Mouse (Mus musculus): ENCODE measurements around the gene Dstyk. TPM values are rescaled to one million over a fixed set of nuclear protein-coding genes. Genes with fewer than 3 reads are reported as not detected.

Dstyk gene
- total and polyA plus RNA-seq, 3 experiments = 0.12 to 0.59 (median 0.21) TPM

DNA sequence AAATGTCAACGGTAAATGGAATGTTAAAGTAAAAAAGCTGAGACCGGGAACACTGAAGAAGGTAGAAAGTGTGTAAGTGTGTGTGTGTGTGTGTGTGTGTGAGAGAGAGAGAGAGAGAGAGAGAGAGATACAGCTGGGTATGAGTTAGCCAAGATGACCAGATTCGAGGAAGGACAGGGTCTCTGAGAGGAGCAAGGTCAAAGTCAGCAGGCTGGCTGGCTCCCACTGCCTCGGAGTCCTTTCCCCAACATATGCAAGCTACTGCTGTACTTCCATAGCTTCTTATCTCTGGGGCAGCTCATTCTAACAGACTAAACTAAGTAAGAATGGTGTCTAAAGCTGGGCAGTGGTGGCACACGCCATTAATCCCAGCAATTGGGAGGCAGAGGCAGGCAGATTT is 54.1 kb downstream of the Dstyk start:
- dilution Hi-C loops (cut with MboI; ENCODE audit: extremely low pct_ligation_motif_present, extremely low pct_unique_long_range_greater_than_20kb, low sequenced_read_pairs) = no loop called here
- H3K4me1 ChIP-seq (ENCODE audit: control insufficient read depth in 1 of 2, insufficient read depth in 2 of 2) = peaks cover 0 to 14% of the 10 kb centered on the region in 2 experiments; a peak in 2 of 4 replicates
- no peak overlapping the region for H3K9ac ChIP-seq (ENCODE audit: insufficient read depth, low read depth)
- in situ Hi-C loops (cut with MboI; ENCODE audit: low pct_ligation_motif_present, low pct_unique_long_range_greater_than_20kb, low sequenced_read_pairs) = no loop called here
- no peak overlapping the region for H3K4me3 ChIP-seq (replicated peaks in 1 of 3; ENCODE audit: low read depth in 2 of 3, low read length in 2 of 3, poor library complexity in 1 of 3)
- no peaks in the 10 kb centered on the region for H3K9me3 ChIP-seq (replicated peaks; ENCODE audit: low read length)
- no peak for DNase-seq (ENCODE audit: extremely low read depth)
- H3K79me2 ChIP-seq (replicated peaks; ENCODE audit: control insufficient read depth, extremely low read depth, insufficient read depth, poor library complexity, severe bottlenecking) = peaks cover 5% of the 10 kb centered on the region; the same call in 1 of the 2 replicates
- no peak overlapping the region for H3K4me2 ChIP-seq (ENCODE audit: insufficient read depth, low read depth, poor library complexity, severe bottlenecking)
- TF ChIP-seq CHD2 (IDR thresholded peaks at IDR 0.05; ENCODE audit: low read length) = no peak
- TF ChIP-seq GABPA (IDR thresholded peaks at IDR 0.05; ENCODE audit: insufficient replicate concordance, low read depth, low read length) = no peak
- no peak for TF ChIP-seq POLR2A (IDR thresholded peaks at IDR 0.05; ENCODE audit: low read depth, low read length)
- no peak for TF ChIP-seq SMC3 (IDR thresholded peaks at IDR 0.05; ENCODE audit: low read depth, low read length)
- TF ChIP-seq SIN3A (IDR thresholded peaks at IDR 0.05; ENCODE audit: low read length) = no peak
- no peak for TF ChIP-seq ELF1 (IDR thresholded peaks at IDR 0.05; ENCODE audit: low read depth, low read length)
- TF ChIP-seq USF1 (IDR thresholded peaks at IDR 0.05; ENCODE audit: low read depth, low read length) = no peak
- TF ChIP-seq MAX (IDR thresholded peaks at IDR 0.05; ENCODE audit: low read length) = no peak
- no peak for TF ChIP-seq ZMIZ1 (IDR thresholded peaks at IDR 0.05; ENCODE audit: low read depth, low read length)
- TF ChIP-seq CTCF (conservative IDR thresholded peaks at IDR 0.05 in 1 of 2, IDR thresholded peaks at IDR 0.05 in 1 of 2; ENCODE audit: low read depth in 2 of 2, low read length in 2 of 2) = no peak
- H3K27ac ChIP-seq (ENCODE audit: insufficient read depth, low read depth) = no peak overlapping the region
- H3K27me3 ChIP-seq (replicated peaks) = no peaks in the 10 kb centered on the region
- peaks cover 0 to 23% of the 10 kb centered on the region in 2 experiments for H3K36me3 ChIP-seq (replicated peaks in 1 of 2; ENCODE audit: control insufficient read depth in 1 of 2, insufficient read depth in 1 of 2, low read length in 1 of 2)

DNA sequence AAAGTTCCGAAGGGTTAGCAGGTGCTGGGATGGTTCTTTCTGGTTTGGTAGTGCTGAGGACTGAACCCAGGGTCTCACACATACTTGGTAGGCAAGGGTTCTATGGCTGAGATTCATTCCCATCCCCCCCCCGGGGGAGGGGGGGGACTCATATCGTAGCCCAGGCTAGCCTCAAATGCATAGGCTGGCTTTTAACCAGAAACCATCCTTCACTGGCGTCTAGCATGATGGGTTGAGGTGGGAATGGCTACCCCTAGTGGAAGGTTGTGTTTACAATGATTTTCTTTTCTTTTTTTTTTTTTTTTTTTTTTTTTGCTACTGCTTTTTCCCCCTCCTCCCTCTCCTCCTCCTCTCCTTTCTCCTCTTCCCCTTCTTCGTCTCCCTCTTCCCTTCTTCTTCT is 55.2 kb downstream of the Dstyk start:
- no peaks in the 10 kb centered on the region for H3K27me3 ChIP-seq (replicated peaks)
- H3K9me3 ChIP-seq (replicated peaks; ENCODE audit: low read length) = no peaks in the 10 kb centered on the region
- H3K79me2 ChIP-seq (replicated peaks; ENCODE audit: control insufficient read depth, extremely low read depth, insufficient read depth, poor library complexity, severe bottlenecking) = peaks cover 8% of the 10 kb centered on the region
- H3K27ac ChIP-seq (ENCODE audit: insufficient read depth, low read depth) = no peak overlapping the region
- no peak overlapping the region for H3K4me2 ChIP-seq (ENCODE audit: insufficient read depth, low read depth, poor library complexity, severe bottlenecking)
- in situ Hi-C loops (cut with MboI; ENCODE audit: low pct_ligation_motif_present, low pct_unique_long_range_greater_than_20kb, low sequenced_read_pairs) = no loop called here
- DNase-seq (ENCODE audit: extremely low read depth) = peak; percentile 23
- dilution Hi-C loops (cut with MboI; ENCODE audit: extremely low pct_ligation_motif_present, extremely low pct_unique_long_range_greater_than_20kb, low sequenced_read_pairs) = no loop called here
- H3K36me3 ChIP-seq (replicated peaks in 1 of 2; ENCODE audit: control insufficient read depth in 1 of 2, insufficient read depth in 1 of 2, low read length in 1 of 2) = peaks cover 0 to 17% of the 10 kb centered on the region in 2 experiments
- peaks cover 0 to 14% of the 10 kb centered on the region in 2 experiments; a peak in 2 of 4 replicates for H3K4me1 ChIP-seq (ENCODE audit: control insufficient read depth in 1 of 2, insufficient read depth in 2 of 2)
- TF ChIP-seq CTCF (conservative IDR thresholded peaks at IDR 0.05 in 1 of 2, IDR thresholded peaks at IDR 0.05 in 1 of 2; ENCODE audit: low read depth in 2 of 2, low read length in 2 of 2) (peak in 1 of 2 experiments; percentile 54; a peak in 2 of 4 replicates), JUND (conservative IDR thresholded peaks at IDR 0.05; ENCODE audit: low read depth, low read length) (no peak), GABPA (IDR thresholded peaks at IDR 0.05; ENCODE audit: insufficient replicate concordance, low read depth, low read length) (no peak), IRF4 (IDR thresholded peaks at IDR 0.05; ENCODE audit: low read depth, low read length) (no peak), SMC3 (IDR thresholded peaks at IDR 0.05; ENCODE audit: low read depth, low read length) (peak; percentile 27; the same call in 1 of the 2 replicates), ZNF384 (IDR thresholded peaks at IDR 0.05; ENCODE audit: low read depth, low read length) (peak; percentile 96), ETS1 (conservative IDR thresholded peaks at IDR 0.05; ENCODE audit: low read depth, low read length) (no peak), ELF1 (IDR thresholded peaks at IDR 0.05; ENCODE audit: low read depth, low read length) (no peak)
- no peak overlapping the region for H3K4me3 ChIP-seq (replicated peaks in 1 of 3; ENCODE audit: low read depth in 2 of 3, low read length in 2 of 3, poor library complexity in 1 of 3)
- H3K9ac ChIP-seq (ENCODE audit: insufficient read depth, low read depth) = no peak overlapping the region

Measured in CH12.LX (cell line).